Mouse (Mus musculus): ENCODE data around the gene Adra1b.

The Adra1b gene

GRCm38 (mm10) chr11:43895323-43895722, 5.7 kb downstream of the Adra1b start:
- in situ Hi-C loops (cut with MboI, MseI): no loop called here

GRCm38 (mm10) chr11:43892546-43892945, 8.5 kb downstream of the Adra1b start:
- in situ Hi-C loops (cut with MboI, MseI): no loop called here

GRCm38 (mm10) chr11:43891457-43891856, 9.6 kb downstream of the Adra1b start:
- in situ Hi-C loops (cut with MboI, MseI): no loop called here

- in situ Hi-C loops (cut with MboI, MseI): no loop called here
Measured at GRCm38 (mm10) chr11:43889208-43889915, 11.6 kb downstream of the Adra1b start.

- in situ Hi-C loops (cut with MboI, MseI): no loop called here
Measured at GRCm38 (mm10) chr11:43888736-43889135, 12.3 kb downstream of the Adra1b start.

- in situ Hi-C loops (cut with MboI, MseI): no loop called here
Measured at GRCm38 (mm10) chr11:43887597-43887996, 13.4 kb downstream of the Adra1b start.

- in situ Hi-C loops (cut with MboI, MseI): no loop called here
Measured at GRCm38 (mm10) chr11:43884521-43884920, 16.5 kb downstream of the Adra1b start.

- in situ Hi-C loops (cut with MboI, MseI): no loop called here
Measured at GRCm38 (mm10) chr11:43883641-43884181, 17.3 kb downstream of the Adra1b start.

GRCm38 (mm10) chr11:43877211-43877610, 23.8 kb downstream of the Adra1b start:
- in situ Hi-C loops (cut with MboI, MseI): no loop called here

GRCm38 (mm10) chr11:43867721-43868281, 33.2 kb downstream of the Adra1b start:
- in situ Hi-C loops (cut with MboI, MseI): no loop called here

GRCm38 (mm10) chr11:43865298-43866165, 35.5 kb downstream of the Adra1b start:
- in situ Hi-C loops (cut with MboI, MseI): no loop called here

- in situ Hi-C loops (cut with MboI, MseI): no loop called here
Measured at GRCm38 (mm10) chr11:43853046-43853445, 48.0 kb downstream of the Adra1b start.

- in situ Hi-C loops (cut with MboI, MseI): loop anchor here (5.0 kb wide), 1 partner anchor 41 kb away; no protein-coding TSS in a partner anchor
Measured at GRCm38 (mm10) chr11:43848056-43848455, 53.0 kb downstream of the Adra1b start.

- in situ Hi-C loops (cut with MboI, MseI): no loop called here
Measured at GRCm38 (mm10) chr11:43841596-43841995, 59.4 kb downstream of the Adra1b start.

- in situ Hi-C loops (cut with MboI, MseI): no loop called here
Measured at GRCm38 (mm10) chr11:43840491-43840890, 60.5 kb downstream of the Adra1b start.

- in situ Hi-C loops (cut with MboI, MseI): no loop called here
Measured at GRCm38 (mm10) chr11:43835880-43836740, 64.9 kb downstream of the Adra1b start.

- in situ Hi-C loops (cut with MboI, MseI): no loop called here
Measured at GRCm38 (mm10) chr11:43835456-43835855, 65.6 kb downstream of the Adra1b start.

- in situ Hi-C loops (cut with MboI, MseI): no loop called here
Measured at GRCm38 (mm10) chr11:43834531-43834930, 66.5 kb downstream of the Adra1b start.

- in situ Hi-C loops (cut with MboI, MseI): no loop called here
Measured at GRCm38 (mm10) chr11:43831530-43831929, 69.5 kb downstream of the Adra1b start.

GRCm38 (mm10) chr11:43826769-43827168, 74.2 kb downstream of the Adra1b start:
- in situ Hi-C loops (cut with MboI, MseI): no loop called here

- in situ Hi-C loops (cut with MboI, MseI): no loop called here
Measured at GRCm38 (mm10) chr11:43823349-43823748, 77.7 kb downstream of the Adra1b start.

Data from regulatory T cell (primary cell).